Mouse (Mus musculus) lung, embryonic 15.5 days (tissue): ENCODE data around the gene Abca2. TPM values are rescaled to one million over a fixed set of nuclear protein-coding genes. Genes with fewer than 3 reads are reported as not detected.

Experiments
- ATAC-seq: fragments of 200-750 bp; cut with Nextera tagmentation; 2 replicates; pipeline ENCODE4 v1.8.0; 2017; ENCODE audit warnings: moderate number of reproducible peaks, borderline replicate concordance; ENCODE audit not compliant: low FRiP score, low TSS enrichment; ENCODE audit errors: extremely low read depth
- H3K27ac ChIP-seq: fragments of 300-500 bp; sonication (generic); 2 replicates; pipeline ENCODE4 v1.5.1; 2015; ENCODE audit warnings: moderate library complexity, mild to moderate bottlenecking, inconsistent platforms
- H3K27me3 ChIP-seq: fragments of 300-500 bp; sonication (generic); 2 replicates; pipeline ENCODE4 v1.6.1; 2015; ENCODE audit warnings: inconsistent platforms
- H3K36me3 ChIP-seq: fragments of 300-500 bp; sonication (generic); 2 replicates; pipeline ENCODE4 v1.6.1; 2015; ENCODE audit warnings: inconsistent platforms
- H3K4me1 ChIP-seq: fragments of 300-500 bp; sonication (generic); 2 replicates; pipeline ENCODE4 v1.6.1; 2015; ENCODE audit warnings: inconsistent platforms
- H3K4me2 ChIP-seq: fragments of 300-500 bp; sonication (generic); 2 replicates; pipeline ENCODE4 v1.6.1; 2015; ENCODE audit warnings: inconsistent platforms, mild to moderate bottlenecking, moderate library complexity
- H3K4me3 ChIP-seq: fragments of 300-500 bp; sonication (generic); 2 replicates; pipeline ENCODE4 v1.5.1; 2015; ENCODE audit warnings: mild to moderate bottlenecking, inconsistent platforms
- H3K9ac ChIP-seq: fragments of 300-500 bp; sonication (generic); 2 replicates; pipeline ENCODE4 v1.6.1; 2015; ENCODE audit warnings: inconsistent platforms
- H3K9me3 ChIP-seq: fragments of 300-500 bp; sonication (generic); 2 replicates; pipeline ENCODE4 v1.6.1; 2016; ENCODE audit warnings: inconsistent platforms
- WGBS: fragments of 180-500 bp; shearing (Covaris S2); methylation state at CpG from one replicate; pipeline ENCODE4 v1.1.7; 2015; 5-methylcytosine and 5-hydroxymethylcytosine counted together
- polyA plus RNA-seq: library from polyadenylated mRNA; unstranded; fragments of >200 nt; fragmentation: Nextera tagmentation; extraction: Ambion mirVana; gene quantifications from 2 replicates; pipeline ENCODE4 v1.2.1, GENCODE M21; 2015

The Abca2 gene
- polyA plus RNA-seq, result 4.5 and 4.8 TPM in 2 replicates

DNA sequence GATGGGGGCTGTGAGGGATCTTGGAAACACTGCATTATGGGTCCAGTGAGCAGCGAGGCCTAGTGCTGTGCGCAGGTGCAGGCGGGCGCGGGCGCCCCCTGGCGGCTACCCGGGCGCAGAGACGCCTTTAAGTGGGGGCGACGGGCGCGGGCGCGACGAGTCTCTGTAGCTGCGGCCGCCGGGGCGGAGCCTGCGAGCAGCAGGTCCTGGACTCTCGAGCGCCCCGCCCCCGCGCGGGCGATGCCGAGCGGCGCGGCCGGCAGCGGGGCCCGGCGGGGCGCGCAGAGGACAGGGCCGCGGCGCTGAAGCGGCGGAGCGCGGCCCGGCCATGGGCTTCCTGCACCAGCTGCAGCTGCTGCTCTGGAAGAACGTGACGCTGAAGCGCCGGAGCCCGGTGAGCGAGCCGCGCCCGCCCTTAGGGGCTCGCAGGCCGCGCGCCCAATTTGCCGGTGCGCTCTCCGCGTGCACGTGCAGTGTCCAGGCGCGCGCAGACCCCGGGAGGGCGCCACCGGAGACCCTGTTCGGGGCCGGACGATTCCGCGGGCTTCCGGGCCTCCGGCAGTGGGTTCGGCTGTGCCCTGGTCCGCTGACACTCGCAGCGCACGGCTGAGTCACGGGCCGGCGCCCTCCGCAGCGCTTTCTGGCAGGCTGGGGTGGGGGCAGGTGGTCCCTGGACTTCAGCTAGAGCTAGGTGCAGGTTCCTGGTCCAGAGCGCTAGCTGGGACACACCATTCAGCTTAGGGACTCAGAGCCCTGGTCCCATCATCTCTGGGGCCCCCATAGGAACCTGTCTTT, at the start of gene Abca2:
Gene Abca2, plus strand, starts transcription at position 262 of the 795 bp plus-strand sequence.
- peak within 1 kb of the TSS; percentile 97 for H3K4me2 ChIP-seq
- peak within 1 kb of the TSS; percentile 61 for H3K4me3 ChIP-seq
- no peaks in the 10 kb centered on the region for H3K36me3 ChIP-seq
- 0 out of 2 replicates have a peak, but pooled peaks cover 3% of the 10 kb centered on the region for H3K4me1 ChIP-seq
- 0 out of 2 replicates have a peak within 1 kb of the TSS, but pooled peaks have one; percentile 38 for H3K27ac ChIP-seq
- ATAC-seq, result peak; percentile 87
- peaks cover 38% of the 10 kb centered on the region for H3K27me3 ChIP-seq
- peak within 1 kb of the TSS; percentile 65 for H3K9ac ChIP-seq
- no peaks in the 10 kb centered on the region for H3K9me3 ChIP-seq
- 1% methylated on average over 65 of the region's 89 CpGs for WGBS

GRCm38 (mm10) chr2:25384492-25384891, 44.0 kb upstream of the Abca2 start:
- H3K9me3 ChIP-seq, result no peaks in the 10 kb centered on the region
- WGBS, result 50% methylated on average over 5 of the region's 5 CpGs
- no peaks in the 10 kb centered on the region; the same call in 1 of the 2 replicates for H3K27me3 ChIP-seq
- no peak overlapping the region for H3K9ac ChIP-seq
- no peaks in the 10 kb centered on the region for H3K4me1 ChIP-seq
- H3K27ac ChIP-seq, result no peak overlapping the region
- H3K4me2 ChIP-seq, result no peak overlapping the region
- H3K4me3 ChIP-seq, result no peak overlapping the region
- no peaks in the 10 kb centered on the region for H3K36me3 ChIP-seq
- ATAC-seq, result no peak

GRCm38 (mm10) chr2:25391266-25391665, 37.2 kb upstream of the Abca2 start:
- no peak overlapping the region for H3K27ac ChIP-seq
- H3K27me3 ChIP-seq, result peaks cover 19% of the 10 kb centered on the region
- no peak overlapping the region for H3K4me3 ChIP-seq
- WGBS, result 51% methylated on average over 5 of the region's 5 CpGs
- no peaks in the 10 kb centered on the region for H3K9me3 ChIP-seq
- no peak overlapping the region for H3K9ac ChIP-seq
- no peak overlapping the region for H3K4me2 ChIP-seq
- peaks cover 17% of the 10 kb centered on the region for H3K4me1 ChIP-seq
- H3K36me3 ChIP-seq, result no peaks in the 10 kb centered on the region
- ATAC-seq, result no peak

GRCm38 (mm10) chr2:25394281-25395221, 34.0 kb upstream of the Abca2 start:
- WGBS, result 28% methylated on average over 3 of the region's 3 CpGs
- no peaks in the 10 kb centered on the region for H3K36me3 ChIP-seq
- ATAC-seq, result no peak
- no peaks in the 10 kb centered on the region for H3K9me3 ChIP-seq
- peaks cover 51% of the 10 kb centered on the region for H3K27me3 ChIP-seq
- H3K4me1 ChIP-seq, result peaks cover 19% of the 10 kb centered on the region
- H3K4me2 ChIP-seq, result no peak overlapping the region
- H3K9ac ChIP-seq, result no peak overlapping the region
- H3K4me3 ChIP-seq, result no peak overlapping the region
- H3K27ac ChIP-seq, result no peak overlapping the region

DNA sequence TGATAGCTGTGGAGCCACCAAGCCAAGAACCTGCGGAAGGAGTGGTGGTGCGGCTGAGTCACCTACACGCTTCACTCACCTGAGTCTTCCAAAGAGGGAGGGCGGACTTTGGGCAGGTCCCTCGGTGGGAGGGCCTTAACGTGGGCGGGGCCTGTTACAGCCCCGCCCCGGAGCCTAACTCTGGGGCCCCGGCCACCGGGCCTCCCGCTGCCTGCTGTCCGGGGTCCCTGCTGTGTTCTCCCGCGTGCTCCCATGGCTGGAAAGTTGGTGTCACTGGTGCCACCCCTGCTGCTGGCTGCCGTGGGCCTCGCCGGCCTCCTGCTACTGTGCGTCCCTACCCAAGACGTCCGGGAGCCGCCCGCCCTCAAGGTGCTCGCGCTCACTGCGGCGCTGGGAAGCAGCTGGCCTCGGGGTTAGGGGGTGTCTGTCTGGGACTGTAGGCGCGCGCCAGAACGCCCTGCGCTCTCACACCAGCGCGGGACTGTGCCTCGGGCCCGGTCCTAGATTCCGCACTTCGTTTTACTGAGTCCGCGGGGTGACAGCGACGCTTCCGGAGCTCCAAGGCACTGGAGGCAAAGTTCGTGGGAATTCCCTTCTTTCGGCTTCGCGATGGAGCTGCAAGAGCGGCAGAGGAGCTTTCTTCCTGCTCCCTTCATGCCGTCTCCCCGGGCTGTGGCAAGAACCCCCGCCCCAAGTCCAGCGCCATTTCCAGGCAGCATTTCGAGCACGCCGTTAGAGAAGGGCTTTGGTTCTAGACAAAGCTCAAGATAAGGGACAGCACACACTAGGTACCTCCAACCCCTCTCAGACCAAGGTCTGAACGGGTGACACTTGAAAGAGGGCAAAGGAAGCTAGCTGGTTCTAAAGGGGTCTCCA, 32.5 kb upstream of the Abca2 start, which contains the start of gene Entpd2:
Gene Entpd2, plus strand, starts transcription at position 154 of the 876 bp plus-strand sequence.
- H3K9me3 ChIP-seq, result no peaks in the 10 kb centered on the region
- H3K4me1 ChIP-seq, result peaks cover 19% of the 10 kb centered on the region
- peak; percentile 36; the same call in 1 of the 2 replicates for ATAC-seq
- H3K9ac ChIP-seq, result peak within 1 kb of the TSS; percentile 11; the same call in 1 of the 2 replicates
- H3K27me3 ChIP-seq, result peaks cover 65% of the 10 kb centered on the region
- peak within 1 kb of the TSS; percentile 40 for H3K4me3 ChIP-seq
- peak within 1 kb of the TSS; percentile 78 for H3K4me2 ChIP-seq
- WGBS, result 2% methylated on average over 57 of the region's 57 CpGs
- H3K36me3 ChIP-seq, result no peaks in the 10 kb centered on the region
- no peak within 1 kb of the TSS for H3K27ac ChIP-seq

- H3K9me3 ChIP-seq, result no peaks in the 10 kb centered on the region
- WGBS, result 31% methylated on average over 3 of the region's 3 CpGs
- H3K4me2 ChIP-seq, result peak overlapping the region; percentile 78
- ATAC-seq, result no peak
- H3K4me1 ChIP-seq, result peaks cover 19% of the 10 kb centered on the region
- no peaks in the 10 kb centered on the region for H3K36me3 ChIP-seq
- 0 out of 2 replicates have a peak overlapping the region, but pooled peaks have one; percentile 11 for H3K9ac ChIP-seq
- H3K27me3 ChIP-seq, result peaks cover 71% of the 10 kb centered on the region
- H3K27ac ChIP-seq, result no peak overlapping the region
- H3K4me3 ChIP-seq, result peak overlapping the region; percentile 40
These were observed 31.9 kb upstream of the Abca2 start for GRCm38 (mm10) chr2:25396597-25396983.

DNA sequence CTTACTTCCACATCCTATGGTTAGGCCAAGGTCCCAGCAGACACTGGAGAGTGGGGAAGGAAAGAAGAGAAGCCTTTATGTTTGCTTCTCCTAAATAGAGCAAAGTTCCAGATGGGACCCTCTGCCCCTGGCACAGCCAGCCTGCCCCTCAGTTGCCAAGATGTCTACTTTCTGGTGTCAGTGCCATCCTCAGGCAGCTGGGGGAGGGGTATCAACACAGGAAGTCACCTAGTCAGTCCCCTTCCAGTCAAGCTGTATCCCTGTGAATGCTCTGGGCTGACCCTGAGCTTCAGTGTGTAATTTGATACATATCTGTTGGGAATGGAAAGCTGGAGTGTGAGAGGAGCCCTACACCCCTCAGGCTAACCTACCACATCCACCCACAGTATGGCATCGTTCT, 31.5 kb upstream of the Abca2 start:
- Histone ChIP-seq H3K27ac (no peak overlapping the region), H3K9ac (no peak overlapping the region), H3K4me2 (no peak overlapping the region), H3K9me3 (no peaks in the 10 kb centered on the region), H3K27me3 (peaks cover 76% of the 10 kb centered on the region), H3K4me3 (no peak overlapping the region), H3K36me3 (no peaks in the 10 kb centered on the region), H3K4me1 (peaks cover 19% of the 10 kb centered on the region)
- no peak for ATAC-seq
- 26% methylated on average over 1 of the region's 1 CpGs for WGBS

- peaks cover 86% of the 10 kb centered on the region for H3K27me3 ChIP-seq
- no peak for ATAC-seq
- H3K27ac ChIP-seq, result no peak overlapping the region
- no peak overlapping the region for H3K9ac ChIP-seq
- H3K4me2 ChIP-seq, result no peak overlapping the region
- no peaks in the 10 kb centered on the region for H3K9me3 ChIP-seq
- no peaks in the 10 kb centered on the region for H3K36me3 ChIP-seq
- 87% methylated on average over 7 of the region's 7 CpGs for WGBS
- H3K4me1 ChIP-seq, result peaks cover 20% of the 10 kb centered on the region
- H3K4me3 ChIP-seq, result no peak overlapping the region
These were observed 30.4 kb upstream of the Abca2 start for GRCm38 (mm10) chr2:25398065-25398464.

DNA sequence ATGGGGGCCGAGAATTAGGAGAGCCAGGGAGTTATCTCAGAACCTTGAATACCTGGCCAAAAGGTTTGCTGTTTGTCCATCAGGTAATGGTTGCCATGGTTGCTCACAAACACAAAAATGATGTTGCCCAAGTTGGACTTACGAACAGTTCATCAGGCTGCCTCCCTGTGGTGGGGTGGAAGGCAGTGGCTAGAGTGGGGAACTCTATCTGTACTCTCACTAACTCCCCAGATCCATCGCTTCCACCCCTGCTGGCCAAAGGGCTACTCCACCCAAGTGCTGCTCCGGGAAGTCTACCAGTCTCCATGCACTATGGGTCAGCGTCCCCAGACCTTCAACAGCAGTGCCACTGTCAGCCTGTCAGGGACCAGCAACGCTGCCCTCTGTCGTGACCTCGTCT, 29.5 kb upstream of the Abca2 start, which contains the start of gene Npdc1:
Gene Npdc1, plus strand, starts transcription at position 301 of the 400 bp plus-strand sequence.
- Histone ChIP-seq H3K4me1 (peaks cover 23% of the 10 kb centered on the region), H3K4me3 (no peak within 1 kb of the TSS), H3K9me3 (no peaks in the 10 kb centered on the region), H3K27ac (no peak within 1 kb of the TSS), H3K9ac (no peak within 1 kb of the TSS), H3K36me3 (no peaks in the 10 kb centered on the region), H3K27me3 (peaks cover 96% of the 10 kb centered on the region), H3K4me2 (no peak within 1 kb of the TSS)
- ATAC-seq, result no peak
- WGBS, result 55% methylated on average over 8 of the region's 8 CpGs

- no peak overlapping the region for H3K9ac ChIP-seq
- H3K4me2 ChIP-seq, result peak overlapping the region; percentile 26
- no peaks in the 10 kb centered on the region for H3K36me3 ChIP-seq
- ATAC-seq, result no peak
- H3K27me3 ChIP-seq, result peaks cover 93% of the 10 kb centered on the region
- WGBS, result 18% methylated on average over 16 of the region's 16 CpGs
- peaks cover 16% of the 10 kb centered on the region for H3K4me1 ChIP-seq
- no peak overlapping the region for H3K27ac ChIP-seq
- no peaks in the 10 kb centered on the region for H3K9me3 ChIP-seq
- no peak overlapping the region for H3K4me3 ChIP-seq
These were observed 28.2 kb upstream of the Abca2 start for GRCm38 (mm10) chr2:25400291-25400690.

DNA sequence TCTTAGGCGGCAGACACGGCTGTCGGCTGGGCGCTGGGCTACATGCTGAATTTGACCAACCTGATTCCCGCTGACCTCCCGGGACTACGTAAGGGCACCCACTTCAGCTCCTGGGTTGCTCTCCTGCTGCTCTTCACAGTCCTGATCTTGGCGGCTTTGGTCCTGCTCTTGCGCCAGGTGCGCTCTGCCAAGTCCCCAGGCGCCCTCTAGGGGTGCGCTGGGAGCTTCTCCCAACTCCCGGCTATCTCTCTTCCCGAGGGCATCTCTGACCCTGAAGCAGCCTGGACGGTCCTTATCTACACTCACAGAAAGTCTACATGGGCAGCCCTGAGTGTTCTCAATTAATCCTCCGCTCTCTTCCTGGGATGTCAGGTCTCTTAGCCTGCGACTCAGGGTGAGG, 27.7 kb upstream of the Abca2 start:
- no peak overlapping the region for H3K27ac ChIP-seq
- no peaks in the 10 kb centered on the region for H3K36me3 ChIP-seq
- H3K4me3 ChIP-seq, result no peak overlapping the region
- H3K9me3 ChIP-seq, result no peaks in the 10 kb centered on the region
- H3K27me3 ChIP-seq, result peaks cover 90% of the 10 kb centered on the region
- no peak overlapping the region for H3K9ac ChIP-seq
- H3K4me2 ChIP-seq, result peak overlapping the region; percentile 26
- no peak for ATAC-seq
- 3% methylated on average over 17 of the region's 17 CpGs for WGBS
- peaks cover 12% of the 10 kb centered on the region for H3K4me1 ChIP-seq
